Mouse (Mus musculus) gastrocnemius, adult 18-20 months (tissue): ENCODE data around the gene Ccdc97. TPM values are rescaled to one million over a fixed set of nuclear protein-coding genes. Genes with fewer than 3 reads are reported as not detected.
"Not testable (repeated sequence)": the region's sequence is repeated elsewhere in the genome, so short reads cannot be mapped to it uniquely, and the experiment has no call there.

Experiments used
- DNase-seq: peaks from one replicate; pipeline ENCODE4 v3.0.0; 2021; ENCODE audit warnings: low spot score
- total RNA-seq, 2 experiments: library from RNA; stranded (reverse); gene quantifications; 2 replicates each; pipeline ENCODE4 v1.2.3; 2021

Gene Ccdc97
- total RNA-seq, 2 experiments from 2014 or later, result 42.1 to 43.5 TPM

GRCm38 (mm10) chr7:25721776-25722175, 2.9 kb upstream of the Ccdc97 start:
- DNase-seq, result not testable (repeated sequence)

DNA sequence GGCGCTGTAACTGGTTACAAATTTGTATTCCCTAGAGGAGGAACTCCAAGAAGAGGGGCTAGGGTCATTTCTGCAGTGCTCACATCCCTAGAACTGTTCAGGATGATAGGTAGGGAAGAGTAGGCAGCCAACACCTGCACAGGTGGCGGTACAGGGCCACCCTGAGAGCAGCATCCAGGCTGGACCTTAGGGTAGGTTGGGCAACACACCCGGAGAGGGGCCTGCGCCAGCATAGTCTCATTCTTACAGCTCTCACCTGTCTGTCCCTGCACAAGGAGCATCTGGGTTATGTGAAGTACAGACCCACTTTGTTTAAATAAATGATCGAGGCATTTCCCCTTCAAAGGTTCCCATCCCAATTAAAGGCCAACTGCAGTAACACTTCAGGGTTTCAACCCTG, 1.9 kb upstream of the Ccdc97 start:
- DNase-seq, result no peak

DNA sequence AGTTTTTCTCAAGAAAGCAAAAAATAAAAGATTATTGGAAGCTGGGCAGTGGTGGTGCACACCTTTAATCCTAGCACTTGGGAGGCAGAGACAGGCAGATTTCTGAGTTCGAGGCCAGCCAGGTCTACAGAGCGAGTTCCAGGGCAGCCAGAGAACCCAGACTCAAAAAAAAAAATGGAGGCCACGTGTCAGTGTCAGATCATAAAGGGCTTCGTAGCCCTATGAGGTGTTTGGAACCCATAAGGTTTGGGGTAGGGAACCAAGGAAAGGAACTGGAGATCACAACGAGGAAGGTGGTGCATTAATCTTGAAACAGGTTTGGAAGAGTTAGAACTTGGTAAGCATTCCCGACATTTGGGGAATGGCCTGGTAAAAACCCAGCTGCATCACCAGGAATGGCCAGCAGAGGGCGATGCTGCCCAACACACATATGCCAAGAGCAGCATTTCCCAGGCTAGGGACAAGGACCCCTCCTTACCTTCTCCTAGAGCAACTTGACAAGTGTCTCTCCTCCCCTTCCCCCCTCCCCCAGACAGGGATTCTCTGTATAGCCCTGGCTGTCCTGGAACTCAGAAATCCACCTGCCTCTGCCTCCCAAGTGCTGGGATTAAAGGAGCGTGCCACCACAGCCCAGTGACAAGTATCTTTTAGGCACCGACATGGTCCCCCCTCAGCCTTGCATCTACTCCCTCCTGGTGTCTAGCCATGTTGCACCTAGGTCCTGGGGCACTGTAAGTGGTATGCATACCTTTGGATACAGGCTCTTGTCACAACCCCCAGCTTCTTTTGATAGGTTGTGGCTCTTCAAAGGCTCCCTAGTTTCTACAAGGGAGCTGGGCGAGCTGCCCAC, 1.1 kb upstream of the Ccdc97 start:
- peak; percentile 77 for DNase-seq

DNA sequence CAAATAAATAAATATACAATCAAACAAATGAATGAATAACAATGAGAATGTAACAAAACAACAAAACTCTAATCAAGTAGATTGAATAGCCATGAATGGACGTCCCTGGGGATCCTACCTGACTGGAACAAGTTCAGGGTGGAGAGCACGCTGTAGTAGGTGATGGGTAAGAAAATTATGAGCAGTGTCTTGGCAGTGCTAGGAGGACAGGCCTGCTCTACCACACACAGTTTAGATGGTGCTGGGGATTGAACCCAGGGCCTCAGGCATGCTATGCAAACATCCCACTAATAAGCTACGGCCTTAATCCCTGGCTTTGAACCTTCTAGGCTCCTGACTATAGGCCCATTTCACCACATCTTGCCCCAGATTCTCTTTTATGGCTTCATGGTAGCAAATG, 1.4 kb downstream of the Ccdc97 start:
- DNase-seq, result no peak

DNA sequence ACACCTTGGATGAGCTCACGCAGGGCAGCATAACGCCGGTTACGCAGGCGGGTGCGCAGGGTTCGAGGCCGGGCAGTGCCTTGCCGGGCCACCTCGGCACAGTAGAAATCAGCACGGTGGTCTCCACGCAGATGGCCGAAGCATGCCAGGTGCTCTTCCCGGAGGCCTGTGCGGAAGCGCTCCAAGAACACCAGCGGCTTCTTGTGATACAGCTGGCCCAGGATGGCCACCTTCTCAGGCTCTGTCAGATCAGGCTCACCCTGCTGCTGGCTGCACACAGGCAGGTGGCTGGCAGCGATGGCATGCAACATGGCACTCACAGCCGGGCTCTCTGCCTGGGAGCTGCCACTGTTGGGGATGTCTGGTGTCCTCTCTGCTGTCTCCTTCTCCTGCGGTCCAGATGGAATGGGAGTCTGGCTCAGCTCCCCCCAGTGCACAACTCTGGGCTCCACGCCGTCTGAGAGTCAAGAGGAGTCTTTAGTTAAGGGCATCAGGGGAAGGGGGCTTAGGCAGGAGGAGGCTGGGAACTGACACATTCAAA, 3.1 kb downstream of the Ccdc97 start:
- no peak for DNase-seq

GRCm38 (mm10) chr7:25714581-25714980, 4.3 kb downstream of the Ccdc97 start:
- no peak for DNase-seq

- no peak for DNase-seq
Measured at GRCm38 (mm10) chr7:25712801-25713200, 6.1 kb downstream of the Ccdc97 start.

GRCm38 (mm10) chr7:25711731-25712197, 7.1 kb downstream of the Ccdc97 start:
- DNase-seq, result peak; percentile 58

DNA sequence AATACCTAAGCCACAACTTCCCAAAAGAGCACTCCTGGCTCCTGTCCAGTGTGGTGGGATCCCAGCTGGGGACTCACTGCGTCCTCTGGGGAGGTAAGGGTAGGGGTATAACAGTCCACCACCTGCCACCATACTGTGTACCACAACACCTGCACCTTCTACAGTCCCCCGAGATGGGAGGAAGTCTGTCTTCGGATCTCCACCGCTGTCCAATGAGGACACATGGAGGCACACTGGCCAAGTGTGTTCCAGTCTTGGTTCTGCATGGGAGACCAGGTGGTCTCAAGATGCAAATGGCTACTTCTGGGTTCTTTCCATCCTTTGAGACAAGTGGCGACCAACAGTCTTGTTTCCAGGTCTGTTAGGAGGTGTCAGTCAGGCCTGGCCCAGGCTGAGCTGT, 7.7 kb downstream of the Ccdc97 start:
- DNase-seq, result no peak

DNA sequence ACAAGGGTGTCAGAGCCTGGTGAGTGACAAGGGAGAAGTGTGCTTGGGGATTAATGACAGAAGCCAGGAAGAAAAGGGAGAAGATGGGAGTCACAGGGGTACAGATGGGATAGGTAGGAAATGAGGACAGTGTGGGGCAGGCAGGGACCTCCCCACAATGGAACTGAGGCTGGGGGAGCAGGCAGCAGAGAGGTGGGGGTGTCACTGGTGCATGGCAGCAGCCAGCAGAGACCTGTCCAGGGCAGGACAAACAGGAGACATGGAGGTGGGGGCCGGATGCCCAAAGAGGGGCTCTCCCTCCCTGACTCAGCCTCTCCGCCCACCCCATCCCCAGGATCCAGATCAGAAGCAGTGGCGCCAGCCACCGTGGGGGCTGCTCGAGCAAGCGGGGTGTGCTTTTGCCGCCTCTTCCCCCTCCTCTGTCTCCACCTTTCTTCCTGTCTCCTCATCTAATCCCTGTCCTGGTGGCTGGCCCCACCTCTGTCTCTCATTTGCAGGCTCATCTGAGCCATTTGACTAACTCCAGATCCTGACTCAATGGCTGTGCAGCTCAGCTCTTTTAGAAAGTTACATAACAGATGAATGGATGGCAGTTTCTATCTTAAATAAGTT, 8.3 kb downstream of the Ccdc97 start:
- DNase-seq, result no peak

GRCm38 (mm10) chr7:25709961-25710360, 8.9 kb downstream of the Ccdc97 start:
- no peak for DNase-seq

DNA sequence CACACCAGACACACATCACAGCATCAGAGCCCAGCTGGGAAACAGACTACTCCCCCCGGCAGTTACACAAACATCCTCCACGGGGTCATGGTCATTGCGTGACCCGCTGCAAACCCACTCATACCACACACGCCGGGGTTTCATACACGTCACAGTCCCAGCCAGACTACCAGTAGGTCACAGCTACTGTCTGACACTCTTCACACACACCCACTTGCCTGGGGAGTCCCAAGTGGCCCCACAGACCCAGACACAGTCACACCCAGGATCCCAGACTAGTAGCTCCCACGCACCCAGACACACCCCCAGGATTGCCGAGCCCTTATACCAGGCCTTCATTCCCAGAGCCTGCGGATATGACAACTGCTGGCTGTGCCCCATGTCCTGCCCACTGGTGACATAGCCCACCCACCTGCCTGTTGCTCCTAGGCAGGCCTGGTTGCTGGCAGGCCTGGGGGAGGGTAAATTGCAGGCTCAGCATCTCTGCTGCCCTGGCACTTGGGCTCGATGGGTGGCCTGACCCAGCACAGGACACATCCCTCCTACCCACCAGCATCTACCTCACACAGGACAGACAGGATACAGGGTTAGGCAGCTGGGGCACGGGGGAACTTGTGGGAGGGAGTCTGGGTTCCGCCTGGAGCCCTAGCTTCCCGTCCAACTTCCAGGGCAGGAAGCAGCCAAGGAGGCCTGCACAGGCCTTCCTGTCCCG, 11.2 kb downstream of the Ccdc97 start:
- no peak for DNase-seq

- DNase-seq, result no peak
Measured at GRCm38 (mm10) chr7:25706578-25707170, 12.2 kb downstream of the Ccdc97 start.

DNA sequence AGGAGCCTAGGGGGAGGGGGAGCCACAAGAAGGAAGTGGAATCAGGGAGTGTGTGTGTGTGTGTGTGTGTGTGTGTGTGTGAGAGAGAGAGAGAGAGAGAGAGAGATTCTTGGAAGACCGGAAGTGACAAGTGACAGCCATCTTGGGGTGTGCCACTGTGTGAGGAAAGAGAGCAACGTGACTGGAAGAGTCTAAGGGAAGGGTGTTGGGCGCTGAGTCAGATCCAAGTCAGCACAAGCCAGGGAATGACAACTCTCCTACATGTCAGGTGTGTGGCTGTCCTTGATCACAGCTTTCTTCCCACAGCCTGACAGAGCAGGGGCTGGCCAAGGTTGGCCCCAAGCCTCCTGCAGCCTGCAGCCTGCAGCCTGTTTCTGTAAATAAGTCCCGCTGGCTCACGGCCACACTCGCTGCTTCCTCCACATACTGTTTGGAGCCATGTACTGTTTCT, 13.1 kb downstream of the Ccdc97 start:
- no peak for DNase-seq

GRCm38 (mm10) chr7:25704716-25705364, 14.0 kb downstream of the Ccdc97 start:
- DNase-seq, result no peak

DNA sequence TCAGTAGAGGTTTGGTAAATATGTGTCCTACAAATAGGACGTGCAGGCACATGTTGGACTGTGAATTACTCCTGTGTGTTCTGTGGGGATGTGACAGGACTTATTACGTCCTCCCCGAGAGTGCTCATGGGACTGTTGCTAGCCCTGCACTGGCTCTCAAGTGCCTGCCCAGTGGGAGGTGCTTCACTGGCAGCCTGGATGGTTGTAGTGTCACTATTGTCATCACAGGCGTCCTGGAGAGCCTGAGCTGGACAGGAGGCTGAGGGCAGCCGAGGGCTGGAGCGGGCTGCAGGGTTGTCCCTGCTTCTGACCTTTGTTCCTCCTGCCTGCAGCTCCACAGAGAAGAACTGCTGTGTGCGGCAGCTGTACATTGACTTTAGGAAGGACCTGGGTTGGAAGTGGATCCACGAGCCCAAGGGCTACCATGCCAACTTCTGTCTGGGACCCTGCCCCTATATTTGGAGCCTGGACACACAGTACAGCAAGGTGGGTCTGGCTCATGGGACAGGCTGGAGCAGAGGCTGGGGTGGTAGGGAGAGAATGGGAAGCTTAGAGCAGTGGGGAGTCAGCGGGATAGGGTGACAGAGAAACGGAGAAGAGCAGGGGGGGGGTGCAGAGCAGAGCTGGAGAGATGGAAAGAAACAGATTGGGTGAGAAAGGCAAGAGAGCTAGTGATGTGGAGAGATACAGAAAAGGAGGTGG, 14.9 kb downstream of the Ccdc97 start:
- DNase-seq, result no peak

GRCm38 (mm10) chr7:25702350-25702749, 16.5 kb downstream of the Ccdc97 start:
- DNase-seq, result no peak

DNA sequence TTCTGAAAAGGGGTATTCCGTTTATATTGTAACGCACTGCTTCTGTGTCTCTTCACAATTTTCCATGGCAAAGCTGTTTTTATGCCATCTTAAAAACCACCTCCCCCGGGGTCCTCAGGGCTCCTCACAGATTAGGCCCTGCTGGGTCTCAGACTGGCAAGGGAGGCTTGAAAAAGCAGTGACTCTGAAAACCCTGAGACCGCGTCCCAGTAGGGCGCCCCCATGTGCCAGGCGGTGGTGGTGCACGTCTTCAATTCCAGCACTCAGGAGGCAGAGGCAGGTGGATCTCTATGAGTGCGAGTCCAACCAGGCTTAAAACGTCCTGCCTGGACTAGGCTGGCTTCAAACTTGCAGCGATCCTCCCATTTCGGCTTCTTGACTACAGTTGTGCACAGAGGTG, 18.2 kb downstream of the Ccdc97 start:
- no peak for DNase-seq

DNA sequence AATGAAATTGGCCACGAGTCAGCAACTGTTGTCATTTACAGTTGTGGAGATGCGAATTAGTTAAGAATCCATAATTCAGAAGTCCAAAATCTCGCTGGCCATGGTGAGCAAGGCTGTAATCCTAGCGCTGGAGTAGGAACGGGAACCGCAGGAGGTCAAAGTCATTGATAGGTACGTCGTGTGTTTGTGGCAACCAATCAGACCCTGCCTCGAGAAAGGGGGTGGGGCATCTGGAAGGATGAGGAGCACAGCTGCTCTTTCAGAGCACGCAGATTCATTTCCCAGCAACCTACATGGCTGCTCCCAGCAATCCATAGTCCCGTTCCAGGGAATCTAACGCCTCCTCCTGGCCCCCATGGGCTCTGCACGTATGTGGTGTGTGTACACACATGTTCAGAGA, 19.0 kb downstream of the Ccdc97 start:
- no peak for DNase-seq

- no peak for DNase-seq
Measured at GRCm38 (mm10) chr7:25694104-25694503, 24.8 kb downstream of the Ccdc97 start.
